Mouse (Mus musculus) gastrocnemius, adult 18-20 months (tissue): ENCODE results near the gene Mctp2. TPM values are rescaled to one million over a fixed set of nuclear protein-coding genes. Genes with fewer than 3 reads are reported as not detected.
A peak's percentile ranks its signal among the peaks of the same experiment; 100 is the strongest.

Experiments used
- DNase-seq: peaks from one replicate; pipeline ENCODE4 v3.0.0; 2021; ENCODE audit warnings: low spot score
- total RNA-seq, 2 experiments: library from RNA; stranded (reverse); gene quantifications; 2 replicates each; pipeline ENCODE4 v1.2.3; 2021

Gene Mctp2
- total RNA-seq, 2 experiments from 2014 or later: 0.05 to 0.12 TPM

GRCm38 (mm10) chr7:72169320-72169719 lies 137.1 kb downstream of the Mctp2 start:
- no peak for DNase-seq

- peak; percentile 45 for DNase-seq
These were observed 140.4 kb downstream of the Mctp2 start for GRCm38 (mm10) chr7:72165726-72166701.

GRCm38 (mm10) chr7:72162256-72162655 lies 144.2 kb downstream of the Mctp2 start:
- DNase-seq: peak; percentile 17

GRCm38 (mm10) chr7:72159513-72160063 lies 146.8 kb downstream of the Mctp2 start:
- DNase-seq: no peak

- DNase-seq: no peak
These were observed 155.4 kb downstream of the Mctp2 start for GRCm38 (mm10) chr7:72150799-72151708.

GRCm38 (mm10) chr7:72149073-72149472 lies 157.3 kb downstream of the Mctp2 start:
- no peak for DNase-seq

- DNase-seq: no peak
These were observed 159.6 kb downstream of the Mctp2 start for GRCm38 (mm10) chr7:72146849-72147248.

- no peak for DNase-seq
These were observed 160.5 kb downstream of the Mctp2 start for GRCm38 (mm10) chr7:72145726-72146520.

GRCm38 (mm10) chr7:72138701-72139100 lies 167.7 kb downstream of the Mctp2 start:
- DNase-seq: no peak

GRCm38 (mm10) chr7:72120986-72121385 lies 185.4 kb downstream of the Mctp2 start:
- DNase-seq: no peak

GRCm38 (mm10) chr7:72119713-72120112 lies 186.7 kb downstream of the Mctp2 start:
- no peak for DNase-seq

- no peak for DNase-seq
These were observed 188.9 kb downstream of the Mctp2 start for GRCm38 (mm10) chr7:72117376-72118077.

- DNase-seq: no peak
These were observed 191.3 kb downstream of the Mctp2 start for GRCm38 (mm10) chr7:72115073-72115472.

GRCm38 (mm10) chr7:72110578-72110977 lies 195.8 kb downstream of the Mctp2 start:
- no peak for DNase-seq

- no peak for DNase-seq
These were observed 197.6 kb downstream of the Mctp2 start for GRCm38 (mm10) chr7:72108639-72109399.

- no peak for DNase-seq
These were observed 202.2 kb downstream of the Mctp2 start for GRCm38 (mm10) chr7:72104170-72104569.

GRCm38 (mm10) chr7:72103654-72104053 lies 202.8 kb downstream of the Mctp2 start:
- DNase-seq: no peak

- DNase-seq: no peak
These were observed 205.7 kb downstream of the Mctp2 start for GRCm38 (mm10) chr7:72100683-72101082.

- DNase-seq: no peak
These were observed 207.8 kb downstream of the Mctp2 start for GRCm38 (mm10) chr7:72098603-72099002.
